Comparison of ENCODE assay signal across 22 mouse cellular contexts in the genomic region with DNA sequence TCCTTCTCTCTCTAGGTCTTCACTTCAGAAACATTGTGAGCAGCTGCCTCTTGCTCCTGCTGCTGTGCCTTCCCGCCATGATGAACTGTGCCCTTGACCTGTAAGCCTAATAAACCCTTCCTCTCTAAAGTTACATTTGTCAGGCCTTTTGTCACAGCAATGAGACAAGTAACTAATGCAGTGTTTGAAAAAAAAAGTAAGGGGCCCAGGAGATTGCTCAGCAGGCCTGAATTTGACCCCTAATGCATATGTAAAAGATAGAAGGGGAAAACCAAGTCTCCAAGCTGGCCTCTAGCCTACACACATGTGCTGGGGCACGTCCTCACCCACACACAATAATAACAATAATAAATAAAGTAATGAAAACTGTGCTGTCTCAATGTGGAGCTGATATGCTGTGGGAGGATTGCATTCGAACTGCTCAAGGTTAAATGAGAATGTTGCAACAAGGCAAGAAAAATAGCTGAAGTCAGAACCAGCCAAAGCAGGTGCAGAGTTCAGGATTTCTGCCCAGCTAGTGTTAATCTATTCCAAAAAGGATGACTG.
"Had no signal": no experiment of that assay in that cellular context is flagged by ENCODE, and none has a peak within 500 bp of the region (broad histone marks: within the 10 kb centered on the region; RNA-seq: fewer than 3 reads in every experiment).

No protein-coding gene starts in this region.

- H3K36me3 ChIP-seq: limb, embryonic 10.5 days; limb, embryonic 13.5 days; midbrain, embryonic 12.5 days; midbrain, embryonic 15.5 days; neural tube, embryonic 12.5 days; neural tube, embryonic 15.5 days had no signal

- H3K27me3 ChIP-seq: limb, embryonic 13.5 days; midbrain, embryonic 12.5 days; midbrain, embryonic 15.5 days; neural tube, embryonic 12.5 days; neural tube, embryonic 15.5 days had no signal

- H3K4me3 ChIP-seq: layer of hippocampus, adult 2 months; limb, embryonic 10.5 days; limb, embryonic 13.5 days; midbrain, embryonic 12.5 days; midbrain, embryonic 15.5 days; neural tube, embryonic 12.5 days; neural tube, embryonic 15.5 days had no signal

- DNase-seq: kidney, postnatal 25 days; layer of hippocampus, adult 9-11 months; liver, postnatal 0 days; lung, embryonic 14.5 days; right cerebral cortex, adult 18-20 months; right cerebral cortex, postnatal 14 days; right cerebral cortex, postnatal 4 days; thymus, adult 2 months; thymus, postnatal 14 days; thymus, postnatal 4 days had no signal

- H3K4me2 ChIP-seq: limb, embryonic 13.5 days; liver, embryonic 11.5 days; lung, embryonic 14.5 days; midbrain, embryonic 12.5 days; midbrain, embryonic 15.5 days; neural tube, embryonic 12.5 days; neural tube, embryonic 15.5 days had no signal

- H3K27ac ChIP-seq: kidney, postnatal 0 days; layer of hippocampus, adult 2 months; limb, embryonic 10.5 days; limb, embryonic 13.5 days; liver, embryonic 14.5 days; macrophage; midbrain, embryonic 12.5 days; midbrain, embryonic 15.5 days; neural tube, embryonic 12.5 days; neural tube, embryonic 15.5 days; stomach, postnatal 0 days had no signal

- H3K4me1 ChIP-seq: limb, embryonic 10.5 days; limb, embryonic 13.5 days; midbrain, embryonic 12.5 days; midbrain, embryonic 15.5 days; neural tube, embryonic 12.5 days had no signal

- H3K9ac ChIP-seq: limb, embryonic 13.5 days; liver, embryonic 14.5 days; liver, postnatal 0 days; lung, embryonic 14.5 days; midbrain, embryonic 12.5 days; midbrain, embryonic 15.5 days; neural tube, embryonic 12.5 days; neural tube, embryonic 15.5 days had no signal

- H3K9me3 ChIP-seq: limb, embryonic 10.5 days; limb, embryonic 13.5 days; midbrain, embryonic 12.5 days; midbrain, embryonic 15.5 days; neural tube, embryonic 12.5 days; neural tube, embryonic 15.5 days had no signal
